ENCODE assay signal across 7 mouse cellular contexts in genomic region chr5:73796201-73796600, GRCm38 (mm10).
A peak's percentile ranks its signal among the peaks of the same experiment; 100 is the strongest.
DNase-seq lines count a peak whose midpoint lies in the region; ATAC-seq and TF ChIP-seq lines count a peak whose summit lies in the region.

No protein-coding gene starts in this region.

- no peak overlapping the region for H3K9ac ChIP-seq in hindbrain, postnatal 0 days (replicated peaks; ENCODE audit: low read length)
- H3K9ac ChIP-seq in hindbrain, embryonic 16.5 days (ENCODE audit: low read depth, low read length) = no peak overlapping the region
- H3K9ac ChIP-seq in stomach, embryonic 15.5 days = no peak overlapping the region

- TF ChIP-seq POLR2A in lung, adult 2 months (IDR thresholded peaks at IDR 0.05; ENCODE audit: borderline replicate concordance, extremely low read depth, low read depth, low read length) = no peak

- no peak for TF ChIP-seq CTCF in hindbrain, postnatal 0 days (IDR thresholded peaks at IDR 0.05; ENCODE audit: low read depth)
- TF ChIP-seq CTCF in lung, adult 2 months (IDR thresholded peaks at IDR 0.05; ENCODE audit: insufficient read depth, low read length) = no peak

- no peaks in the 10 kb centered on the region for H3K36me3 ChIP-seq in hindbrain, postnatal 0 days (ENCODE audit: insufficient read depth, low read length)
- H3K36me3 ChIP-seq in hindbrain, embryonic 16.5 days (ENCODE audit: control insufficient read depth, insufficient read depth, low read length) = no peaks in the 10 kb centered on the region
- H3K36me3 ChIP-seq in stomach, embryonic 15.5 days = no peaks in the 10 kb centered on the region

- peak; percentile 70 for DNase-seq in hindbrain, postnatal 0 days (ENCODE audit: low spot score)
- peak; percentile 19 for DNase-seq in lung, postnatal 10 days
- no peak for DNase-seq in lung, adult 2 months
- peak; percentile 14 to 23 for DNase-seq in layer of hippocampus, postnatal 10 days (ENCODE audit: low spot score in 2 of 2)
- no peak for DNase-seq in urinary bladder, adult 2 months (ENCODE audit: low spot score)

- H3K4me2 ChIP-seq in hindbrain, postnatal 0 days (ENCODE audit: low read depth, low read length) = no peak overlapping the region
- no peak overlapping the region for H3K4me2 ChIP-seq in hindbrain, embryonic 16.5 days (ENCODE audit: low read length)
- H3K4me2 ChIP-seq in stomach, embryonic 15.5 days = no peak overlapping the region

- H3K4me1 ChIP-seq in hindbrain, postnatal 0 days (ENCODE audit: insufficient read depth, low read length) = no peaks in the 10 kb centered on the region
- no peaks in the 10 kb centered on the region for H3K4me1 ChIP-seq in hindbrain, embryonic 16.5 days (ENCODE audit: control insufficient read depth, insufficient read depth, low read depth, low read length)
- H3K4me1 ChIP-seq in lung, adult 2 months (ENCODE audit: control insufficient read depth, insufficient read depth, low read length) = no peaks in the 10 kb centered on the region
- no peaks in the 10 kb centered on the region for H3K4me1 ChIP-seq in stomach, embryonic 15.5 days

- H3K9me3 ChIP-seq in hindbrain, postnatal 0 days (ENCODE audit: low read length) = no peaks in the 10 kb centered on the region
- no peaks in the 10 kb centered on the region for H3K9me3 ChIP-seq in hindbrain, embryonic 16.5 days (ENCODE audit: control insufficient read depth, low read length)
- no peaks in the 10 kb centered on the region for H3K9me3 ChIP-seq in stomach, embryonic 15.5 days

- H3K27ac ChIP-seq in hindbrain, postnatal 0 days = no peak overlapping the region
- H3K27ac ChIP-seq in hindbrain, embryonic 16.5 days (ENCODE audit: low read depth, low read length) = no peak overlapping the region
- H3K27ac ChIP-seq in stomach, embryonic 15.5 days = peak overlapping the region; percentile 69

- no peak overlapping the region for H3K4me3 ChIP-seq in hindbrain, postnatal 0 days (ENCODE audit: low read length)
- H3K4me3 ChIP-seq in hindbrain, embryonic 16.5 days (ENCODE audit: low read length) = no peak overlapping the region
- no peak overlapping the region for H3K4me3 ChIP-seq in lung, adult 2 months (replicated peaks; ENCODE audit: extremely low read depth, low read depth, low read length)
- no peak overlapping the region for H3K4me3 ChIP-seq in stomach, embryonic 15.5 days (replicated peaks)

- ATAC-seq in hindbrain, postnatal 0 days = no peak
- no peak for ATAC-seq in hindbrain, embryonic 16.5 days
- peak; percentile 43; the same call in 1 of the 2 replicates for ATAC-seq in stomach, embryonic 15.5 days (ENCODE audit: insufficient read depth, low FRiP score, low read depth)

- H3K27me3 ChIP-seq in hindbrain, postnatal 0 days (ENCODE audit: insufficient read depth, low read length) = no peaks in the 10 kb centered on the region
- no peaks in the 10 kb centered on the region for H3K27me3 ChIP-seq in hindbrain, embryonic 16.5 days (replicated peaks; ENCODE audit: control insufficient read depth, insufficient read depth, low read length)
- H3K27me3 ChIP-seq in stomach, embryonic 15.5 days (replicated peaks) = no peaks in the 10 kb centered on the region

- 36% methylated on average over 2 of the region's 2 CpGs for WGBS in hindbrain, postnatal 0 days
- WGBS in hindbrain, embryonic 16.5 days = 67% methylated on average over 2 of the region's 2 CpGs
- 42% methylated on average over 2 of the region's 2 CpGs for WGBS in lung, adult 2 months
- WGBS in stomach, embryonic 15.5 days = 42% methylated on average over 2 of the region's 2 CpGs

Comparison
In these comparisons a context has a peak if more than half of its experiments do, and no peak if none do; other contexts are left out.
1. DNase-seq: peak in hindbrain, postnatal 0 days (single experiment), lung, postnatal 10 days (single experiment) and layer of hippocampus, postnatal 10 days (2 of 2); none in lung, adult 2 months (single experiment) and urinary bladder, adult 2 months (single experiment).